Mouse (Mus musculus): ENCODE measurements around the gene Ror1. TPM values are rescaled to one million over a fixed set of nuclear protein-coding genes. Genes with fewer than 3 reads are reported as not detected.

Gene Ror1
- total and polyA plus RNA-seq, 2 experiments from 2014 or later: 10.3 to 17.5 TPM

GRCm38 (mm10) chr4:100286111-100286541, 190.5 kb downstream of the Ror1 start:
- H3K36me3 ChIP-seq (replicated peaks; ENCODE audit: control insufficient read depth, insufficient read depth, low read length): no peaks in the 10 kb centered on the region
- 72% methylated on average over 7 of the region's 7 CpGs for WGBS
- 0 out of 2 replicates have a peak, but pooled peaks cover 12% of the 10 kb centered on the region for H3K4me1 ChIP-seq (ENCODE audit: control insufficient read depth, insufficient read depth)
- H3K4me2 ChIP-seq (ENCODE audit: low read depth, low read length): no peak overlapping the region
- H3K27ac ChIP-seq (ENCODE audit: low read depth): no peak overlapping the region
- no peaks in the 10 kb centered on the region for H3K9me3 ChIP-seq (replicated peaks; ENCODE audit: control insufficient read depth, low read length)
- no peak overlapping the region for H3K9ac ChIP-seq (replicated peaks; ENCODE audit: low read depth, low read length)
- TF ChIP-seq CTCF (IDR thresholded peaks at IDR 0.05; ENCODE audit: low read depth): no peak
- TF ChIP-seq EP300 (IDR thresholded peaks at IDR 0.05; ENCODE audit: low read depth): no peak
- H3K27me3 ChIP-seq (ENCODE audit: control insufficient read depth, insufficient read depth, low read length): no peaks in the 10 kb centered on the region
- DNase-seq (ENCODE audit: low spot score) (no peak), ATAC-seq (ENCODE audit: insufficient read depth, low read depth) (no peak)
- H3K4me3 ChIP-seq (ENCODE audit: low read depth, low read length): no peak overlapping the region

DNA sequence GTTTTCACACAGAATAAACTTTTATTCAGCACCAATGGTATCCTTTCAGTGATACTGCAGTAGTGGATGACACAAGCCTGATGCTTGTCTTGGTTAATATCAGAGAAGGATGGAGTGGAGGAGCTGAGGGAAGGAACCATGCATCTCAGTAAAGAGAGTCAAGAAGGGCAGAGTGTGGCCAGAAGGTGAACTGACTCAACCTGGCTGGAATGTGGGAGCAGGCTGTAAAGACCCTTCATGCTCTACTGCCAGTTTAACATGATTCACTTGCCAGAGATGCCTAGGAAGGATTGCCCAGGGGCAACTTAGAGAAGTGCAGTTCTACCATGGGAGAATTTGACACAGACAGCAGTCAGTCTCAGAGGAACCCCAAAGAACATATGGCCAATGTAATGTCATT, 191.2 kb downstream of the Ror1 start:
- Histone ChIP-seq H3K9me3 (replicated peaks; ENCODE audit: control insufficient read depth, low read length) (no peaks in the 10 kb centered on the region), H3K36me3 (replicated peaks; ENCODE audit: control insufficient read depth, insufficient read depth, low read length) (no peaks in the 10 kb centered on the region), H3K27me3 (ENCODE audit: control insufficient read depth, insufficient read depth, low read length) (no peaks in the 10 kb centered on the region), H3K27ac (ENCODE audit: low read depth) (no peak overlapping the region), H3K4me3 (ENCODE audit: low read depth, low read length) (no peak overlapping the region), H3K4me1 (ENCODE audit: control insufficient read depth, insufficient read depth) (0 out of 2 replicates have a peak, but pooled peaks cover 15% of the 10 kb centered on the region), H3K9ac (replicated peaks; ENCODE audit: low read depth, low read length) (no peak overlapping the region), H3K4me2 (ENCODE audit: low read depth, low read length) (no peak overlapping the region)
- TF ChIP-seq CTCF (IDR thresholded peaks at IDR 0.05; ENCODE audit: low read depth) (no peak), EP300 (IDR thresholded peaks at IDR 0.05; ENCODE audit: low read depth) (no peak)
- ATAC-seq (ENCODE audit: insufficient read depth, low read depth) (no peak), DNase-seq (ENCODE audit: low spot score) (peak; percentile 1)

- no peaks in the 10 kb centered on the region for H3K36me3 ChIP-seq (replicated peaks; ENCODE audit: control insufficient read depth, insufficient read depth, low read length)
- H3K4me2 ChIP-seq (ENCODE audit: low read depth, low read length): no peak overlapping the region
- H3K4me1 ChIP-seq (ENCODE audit: control insufficient read depth, insufficient read depth): 0 out of 2 replicates have a peak, but pooled peaks cover 26% of the 10 kb centered on the region
- H3K4me3 ChIP-seq (ENCODE audit: low read depth, low read length): no peak overlapping the region
- no peak overlapping the region for H3K9ac ChIP-seq (replicated peaks; ENCODE audit: low read depth, low read length)
- H3K9me3 ChIP-seq (replicated peaks; ENCODE audit: control insufficient read depth, low read length): no peaks in the 10 kb centered on the region
- no peak for ATAC-seq (ENCODE audit: insufficient read depth, low read depth)
- H3K27me3 ChIP-seq (ENCODE audit: control insufficient read depth, insufficient read depth, low read length): no peaks in the 10 kb centered on the region
- no peak overlapping the region for H3K27ac ChIP-seq (ENCODE audit: low read depth)
- TF ChIP-seq EP300 (IDR thresholded peaks at IDR 0.05; ENCODE audit: low read depth) (no peak), CTCF (IDR thresholded peaks at IDR 0.05; ENCODE audit: low read depth) (no peak)
- DNase-seq (ENCODE audit: low spot score): no peak
- 85% methylated on average over 4 of the region's 4 CpGs for WGBS
These were observed 192.2 kb downstream of the Ror1 start for GRCm38 (mm10) chr4:100287829-100288228.

DNA sequence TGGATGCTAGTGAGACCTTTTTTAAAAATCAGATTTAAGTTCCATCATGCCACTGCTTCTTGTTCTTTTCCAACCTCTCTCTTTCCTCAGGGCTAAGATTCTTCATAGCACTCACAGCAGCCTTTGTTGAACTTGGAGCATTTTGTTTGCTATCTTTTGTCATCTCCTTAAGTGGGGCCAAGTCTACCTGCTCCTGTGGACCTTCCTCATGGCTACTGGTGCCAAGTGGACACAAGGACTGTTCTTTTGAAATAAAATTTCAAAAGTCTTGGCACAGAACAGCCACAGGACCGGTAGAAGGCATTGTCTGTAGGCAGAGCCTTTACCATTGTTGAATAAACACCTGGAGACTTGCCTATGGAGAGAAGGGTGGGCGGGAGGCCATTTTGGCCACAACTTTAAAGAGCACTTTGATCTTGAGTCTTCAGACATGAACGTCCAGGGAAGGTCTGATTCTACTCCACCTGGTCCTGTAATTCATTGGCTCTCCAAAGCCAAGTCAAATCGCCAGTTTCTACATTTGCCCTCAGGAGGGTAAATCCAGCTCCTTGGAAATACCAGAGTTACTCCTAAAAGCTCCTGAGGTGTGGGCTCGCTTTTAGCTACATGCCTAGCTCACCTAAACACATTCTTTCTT, 195.5 kb downstream of the Ror1 start:
- Histone ChIP-seq H3K36me3 (replicated peaks; ENCODE audit: control insufficient read depth, insufficient read depth, low read length) (no peaks in the 10 kb centered on the region), H3K27me3 (ENCODE audit: control insufficient read depth, insufficient read depth, low read length) (no peaks in the 10 kb centered on the region), H3K9me3 (replicated peaks; ENCODE audit: control insufficient read depth, low read length) (no peaks in the 10 kb centered on the region), H3K27ac (ENCODE audit: low read depth) (no peak overlapping the region), H3K9ac (replicated peaks; ENCODE audit: low read depth, low read length) (no peak overlapping the region), H3K4me3 (ENCODE audit: low read depth, low read length) (no peak overlapping the region), H3K4me1 (ENCODE audit: control insufficient read depth, insufficient read depth) (0 out of 2 replicates have a peak, but pooled peaks cover 15% of the 10 kb centered on the region), H3K4me2 (ENCODE audit: low read depth, low read length) (no peak overlapping the region)
- WGBS: 86% methylated on average over 5 of the region's 5 CpGs
- ATAC-seq (ENCODE audit: insufficient read depth, low read depth) (no peak), DNase-seq (ENCODE audit: low spot score) (no peak)
- TF ChIP-seq CTCF (IDR thresholded peaks at IDR 0.05; ENCODE audit: low read depth): no peak

GRCm38 (mm10) chr4:100297678-100298077, 202.1 kb downstream of the Ror1 start:
- H3K4me2 ChIP-seq (ENCODE audit: low read depth, low read length): peak overlapping the region; percentile 35
- WGBS: 19% methylated on average over 6 of the region's 6 CpGs
- peak; percentile 91 for TF ChIP-seq EP300 (IDR thresholded peaks at IDR 0.05; ENCODE audit: low read depth)
- no peak for TF ChIP-seq CTCF (IDR thresholded peaks at IDR 0.05; ENCODE audit: low read depth)
- no peaks in the 10 kb centered on the region for H3K36me3 ChIP-seq (replicated peaks; ENCODE audit: control insufficient read depth, insufficient read depth, low read length)
- H3K9ac ChIP-seq (replicated peaks; ENCODE audit: low read depth, low read length): no peak overlapping the region
- H3K27me3 ChIP-seq (ENCODE audit: control insufficient read depth, insufficient read depth, low read length): no peaks in the 10 kb centered on the region
- 0 out of 2 replicates have a peak overlapping the region, but pooled peaks have one; percentile 1 for H3K4me3 ChIP-seq (ENCODE audit: low read depth, low read length)
- peaks cover 41% of the 10 kb centered on the region for H3K4me1 ChIP-seq (ENCODE audit: control insufficient read depth, insufficient read depth)
- ATAC-seq (ENCODE audit: insufficient read depth, low read depth) (peak; percentile 76), DNase-seq (ENCODE audit: low spot score) (peak; percentile 70)
- H3K9me3 ChIP-seq (replicated peaks; ENCODE audit: control insufficient read depth, low read length): no peaks in the 10 kb centered on the region
- H3K27ac ChIP-seq (ENCODE audit: low read depth): peak overlapping the region; percentile 49

DNA sequence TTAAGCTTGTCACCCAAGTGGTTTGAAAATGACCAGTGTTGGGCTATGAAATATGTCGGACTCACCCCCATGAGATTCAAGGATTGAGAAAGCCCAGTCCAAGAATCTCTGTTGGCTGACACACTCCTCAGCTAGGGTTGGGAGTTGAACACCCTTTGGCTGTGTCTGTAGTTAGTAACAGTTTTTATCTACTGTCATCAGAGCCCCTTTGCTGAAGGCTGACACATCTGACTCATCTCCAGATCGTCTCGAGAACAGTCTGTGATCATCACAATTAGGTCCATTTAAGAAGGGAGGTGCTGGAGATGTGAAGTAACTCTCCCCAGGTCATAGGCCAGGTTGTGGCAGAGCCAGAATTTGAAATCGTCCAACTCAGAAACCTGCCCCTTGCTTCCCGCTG, 203.0 kb downstream of the Ror1 start:
- Histone ChIP-seq H3K36me3 (replicated peaks; ENCODE audit: control insufficient read depth, insufficient read depth, low read length) (no peaks in the 10 kb centered on the region), H3K4me2 (ENCODE audit: low read depth, low read length) (no peak overlapping the region), H3K4me3 (ENCODE audit: low read depth, low read length) (no peak overlapping the region), H3K27ac (ENCODE audit: low read depth) (peak overlapping the region; percentile 23), H3K27me3 (ENCODE audit: control insufficient read depth, insufficient read depth, low read length) (no peaks in the 10 kb centered on the region), H3K9ac (replicated peaks; ENCODE audit: low read depth, low read length) (no peak overlapping the region), H3K4me1 (ENCODE audit: control insufficient read depth, insufficient read depth) (peaks cover 43% of the 10 kb centered on the region), H3K9me3 (replicated peaks; ENCODE audit: control insufficient read depth, low read length) (no peaks in the 10 kb centered on the region)
- DNase-seq (ENCODE audit: low spot score) (no peak), ATAC-seq (ENCODE audit: insufficient read depth, low read depth) (no peak)
- TF ChIP-seq CTCF (IDR thresholded peaks at IDR 0.05; ENCODE audit: low read depth) (no peak), EP300 (IDR thresholded peaks at IDR 0.05; ENCODE audit: low read depth) (no peak)
- 52% methylated on average over 5 of the region's 5 CpGs for WGBS
